ENCODE assay signal across 18 mouse cellular contexts in genomic region chr2:174797495-174798068, GRCm38 (mm10). TPM values are rescaled to one million over a fixed set of nuclear protein-coding genes. Genes with fewer than 3 reads are reported as not detected.
DNase-seq lines count a peak whose midpoint lies in the region; ATAC-seq and TF ChIP-seq lines count a peak whose summit lies in the region.
"Had no signal": no experiment of that assay in that cellular context is flagged by ENCODE, and none has a peak within 500 bp of the region (broad histone marks: within the 10 kb centered on the region; RNA-seq: fewer than 3 reads in every experiment).

No protein-coding gene starts in this region.

- no peaks in the 10 kb centered on the region for H3K27me3 ChIP-seq in embryonic facial prominence, embryonic 11.5 days (ENCODE audit: control insufficient read depth, insufficient read depth, low read length)
- H3K27me3 ChIP-seq in embryonic facial prominence, embryonic 10.5 days (replicated peaks; ENCODE audit: low read depth, poor library complexity, severe bottlenecking), result no peaks in the 10 kb centered on the region
- H3K27me3 ChIP-seq in kidney, postnatal 0 days (ENCODE audit: insufficient read depth, low read length), result no peaks in the 10 kb centered on the region
- no peaks in the 10 kb centered on the region for H3K27me3 ChIP-seq in kidney, embryonic 16.5 days (ENCODE audit: insufficient read depth, low read length)
- H3K27me3 ChIP-seq in embryonic facial prominence, embryonic 14.5 days (replicated peaks; ENCODE audit: control insufficient read depth, insufficient read depth, low read length), result no peaks in the 10 kb centered on the region
- no peaks in the 10 kb centered on the region for H3K27me3 ChIP-seq in limb, embryonic 15.5 days
- H3K27me3 ChIP-seq: forebrain, embryonic 15.5 days; lung, embryonic 15.5 days; midbrain, embryonic 12.5 days; neural tube, embryonic 12.5 days had no signal

- peak; percentile 9 for DNase-seq in embryonic facial prominence, embryonic 11.5 days (ENCODE audit: low spot score)
- no peak for DNase-seq in embryonic facial prominence, embryonic 10.5 days (ENCODE audit: low spot score)
- peak; percentile 46 for DNase-seq in kidney, postnatal 0 days (ENCODE audit: low spot score)
- peak; percentile 84 for DNase-seq in embryonic facial prominence, embryonic 14.5 days (ENCODE audit: low spot score)
- DNase-seq in heart, postnatal 25 days (ENCODE audit: low spot score), result no peak
- no peak for DNase-seq in spleen, postnatal 10 days (ENCODE audit: low spot score in 2 of 2)
- DNase-seq: cerebellum, adult 2 months; kidney, adult 2 months; thymus, postnatal 25 days had no signal

- 67% methylated on average over 4 of the region's 4 CpGs for WGBS in embryonic facial prominence, embryonic 11.5 days
- WGBS in embryonic facial prominence, embryonic 10.5 days, result 71% methylated on average over 4 of the region's 4 CpGs
- 63% methylated on average over 4 of the region's 4 CpGs for WGBS in kidney, postnatal 0 days
- WGBS in kidney, embryonic 16.5 days, result 51% methylated on average over 4 of the region's 4 CpGs
- 54% methylated on average over 4 of the region's 4 CpGs for WGBS in embryonic facial prominence, embryonic 14.5 days
- 58% methylated on average over 4 of the region's 4 CpGs for WGBS in limb, embryonic 15.5 days

- ATAC-seq in embryonic facial prominence, embryonic 11.5 days (replicated peaks; ENCODE audit: insufficient number of reproducible peaks, low FRiP score, low TSS enrichment, low read depth), result no peak
- no peak for ATAC-seq in kidney, postnatal 0 days (replicated peaks; ENCODE audit: low FRiP score, low read depth)
- ATAC-seq in kidney, embryonic 16.5 days (ENCODE audit: low FRiP score, low TSS enrichment), result no peak
- ATAC-seq in embryonic facial prominence, embryonic 14.5 days (ENCODE audit: low read depth), result peak; percentile 88
- peak; percentile 72; the same call in 1 of the 2 replicates for ATAC-seq in limb, embryonic 15.5 days (ENCODE audit: insufficient number of reproducible peaks, low FRiP score, low TSS enrichment, low read depth)
- ATAC-seq: forebrain, embryonic 15.5 days; inflammation-experienced regulatory T-cells, adult 6 months had no signal

- H3K36me3 ChIP-seq in embryonic facial prominence, embryonic 11.5 days (replicated peaks; ENCODE audit: control insufficient read depth, insufficient read depth, low read depth, low read length), result no peaks in the 10 kb centered on the region
- no peaks in the 10 kb centered on the region for H3K36me3 ChIP-seq in embryonic facial prominence, embryonic 10.5 days (replicated peaks)
- H3K36me3 ChIP-seq in kidney, postnatal 0 days (ENCODE audit: insufficient read depth, low read length), result no peaks in the 10 kb centered on the region
- H3K36me3 ChIP-seq in kidney, embryonic 16.5 days (ENCODE audit: insufficient read depth, low read length), result no peaks in the 10 kb centered on the region
- no peaks in the 10 kb centered on the region for H3K36me3 ChIP-seq in embryonic facial prominence, embryonic 14.5 days (ENCODE audit: control insufficient read depth, insufficient read depth, low read length)
- H3K36me3 ChIP-seq in limb, embryonic 15.5 days, result no peaks in the 10 kb centered on the region
- H3K36me3 ChIP-seq: forebrain, embryonic 15.5 days; G1E; lung, embryonic 15.5 days; midbrain, embryonic 12.5 days; neural tube, embryonic 12.5 days had no signal

- no peak overlapping the region for H3K27ac ChIP-seq in embryonic facial prominence, embryonic 11.5 days (replicated peaks; ENCODE audit: low read depth, low read length)
- H3K27ac ChIP-seq in embryonic facial prominence, embryonic 10.5 days (replicated peaks), result no peak overlapping the region
- H3K27ac ChIP-seq in kidney, postnatal 0 days, result no peak overlapping the region
- no peak overlapping the region for H3K27ac ChIP-seq in kidney, embryonic 16.5 days (ENCODE audit: low read length)
- no peak overlapping the region for H3K27ac ChIP-seq in embryonic facial prominence, embryonic 14.5 days (replicated peaks; ENCODE audit: low read depth, low read length)
- H3K27ac ChIP-seq in limb, embryonic 15.5 days, result no peak overlapping the region
- H3K27ac ChIP-seq: forebrain, embryonic 15.5 days; liver, embryonic 14.5 days; lung, embryonic 15.5 days; midbrain, embryonic 12.5 days; neural tube, embryonic 12.5 days had no signal

- no peaks in the 10 kb centered on the region for H3K4me1 ChIP-seq in embryonic facial prominence, embryonic 11.5 days (ENCODE audit: control insufficient read depth, insufficient read depth, low read length)
- H3K4me1 ChIP-seq in embryonic facial prominence, embryonic 10.5 days, result peaks cover 10% of the 10 kb centered on the region
- no peaks in the 10 kb centered on the region for H3K4me1 ChIP-seq in kidney, postnatal 0 days (replicated peaks; ENCODE audit: insufficient read depth, low read length)
- H3K4me1 ChIP-seq in kidney, embryonic 16.5 days (ENCODE audit: insufficient read depth, low read length), result no peaks in the 10 kb centered on the region
- H3K4me1 ChIP-seq in embryonic facial prominence, embryonic 14.5 days (ENCODE audit: control insufficient read depth, insufficient read depth, low read length), result no peaks in the 10 kb centered on the region
- no peaks in the 10 kb centered on the region for H3K4me1 ChIP-seq in limb, embryonic 15.5 days
- H3K4me1 ChIP-seq: forebrain, embryonic 15.5 days; lung, embryonic 15.5 days; midbrain, embryonic 12.5 days; neural tube, embryonic 12.5 days had no signal

- H3K4me2 ChIP-seq in embryonic facial prominence, embryonic 11.5 days (ENCODE audit: low read depth, low read length), result no peak overlapping the region
- no peak overlapping the region for H3K4me2 ChIP-seq in kidney, postnatal 0 days (ENCODE audit: low read length)
- no peak overlapping the region for H3K4me2 ChIP-seq in kidney, embryonic 16.5 days (replicated peaks; ENCODE audit: low read depth, low read length)
- H3K4me2 ChIP-seq in embryonic facial prominence, embryonic 14.5 days (ENCODE audit: low read depth, low read length), result no peak overlapping the region
- no peak overlapping the region for H3K4me2 ChIP-seq in limb, embryonic 15.5 days
- H3K4me2 ChIP-seq: forebrain, embryonic 15.5 days; lung, embryonic 15.5 days; midbrain, embryonic 12.5 days; neural tube, embryonic 12.5 days had no signal

- H3K9ac ChIP-seq in embryonic facial prominence, embryonic 11.5 days (replicated peaks; ENCODE audit: low read length), result no peak overlapping the region
- no peak overlapping the region for H3K9ac ChIP-seq in kidney, postnatal 0 days (ENCODE audit: low read depth, low read length)
- H3K9ac ChIP-seq in kidney, embryonic 16.5 days (replicated peaks; ENCODE audit: low read length), result no peak overlapping the region
- H3K9ac ChIP-seq in embryonic facial prominence, embryonic 14.5 days (ENCODE audit: low read depth, low read length), result no peak overlapping the region
- no peak overlapping the region for H3K9ac ChIP-seq in limb, embryonic 15.5 days
- H3K9ac ChIP-seq: forebrain, embryonic 15.5 days; liver, embryonic 14.5 days; lung, embryonic 15.5 days; midbrain, embryonic 12.5 days; neural tube, embryonic 12.5 days had no signal

- H3K4me3 ChIP-seq in embryonic facial prominence, embryonic 11.5 days (ENCODE audit: low read depth, low read length), result no peak overlapping the region
- no peak overlapping the region for H3K4me3 ChIP-seq in embryonic facial prominence, embryonic 10.5 days
- no peak overlapping the region for H3K4me3 ChIP-seq in kidney, postnatal 0 days (replicated peaks; ENCODE audit: low read depth, low read length)
- no peak overlapping the region for H3K4me3 ChIP-seq in kidney, embryonic 16.5 days (ENCODE audit: low read length)
- no peak overlapping the region for H3K4me3 ChIP-seq in embryonic facial prominence, embryonic 14.5 days (ENCODE audit: low read depth, low read length)
- no peak overlapping the region for H3K4me3 ChIP-seq in limb, embryonic 15.5 days
- H3K4me3 ChIP-seq: forebrain, embryonic 15.5 days; lung, embryonic 15.5 days; midbrain, embryonic 12.5 days; neural tube, embryonic 12.5 days had no signal

- intact Hi-C loops in heart, postnatal 25 days (cut with DNase I), result no loop called here

- no peak for TF ChIP-seq CTCF in kidney, postnatal 0 days (IDR thresholded peaks at IDR 0.05; ENCODE audit: low read depth)

- H3K9me3 ChIP-seq in embryonic facial prominence, embryonic 11.5 days (replicated peaks; ENCODE audit: control insufficient read depth, low read length), result no peaks in the 10 kb centered on the region
- no peaks in the 10 kb centered on the region for H3K9me3 ChIP-seq in embryonic facial prominence, embryonic 10.5 days
- no peaks in the 10 kb centered on the region for H3K9me3 ChIP-seq in kidney, postnatal 0 days (replicated peaks; ENCODE audit: low read length)
- H3K9me3 ChIP-seq in kidney, embryonic 16.5 days (ENCODE audit: low read length), result peaks cover 3% of the 10 kb centered on the region; the same call in 1 of the 2 replicates
- no peaks in the 10 kb centered on the region for H3K9me3 ChIP-seq in embryonic facial prominence, embryonic 14.5 days (ENCODE audit: control insufficient read depth, low read length)
- H3K9me3 ChIP-seq in limb, embryonic 15.5 days, result no peaks in the 10 kb centered on the region
- H3K9me3 ChIP-seq: forebrain, embryonic 15.5 days; lung, embryonic 15.5 days; midbrain, embryonic 12.5 days; neural tube, embryonic 12.5 days had no signal

RNA-seq across cellular contexts. Expression of gene Edn3, which starts 37.2 kb away (rescaled TPM):
- polyA plus RNA-seq in embryonic facial prominence, embryonic 11.5 days (2014; fragmentation: Nextera tagmentation; extraction: Ambion mirVana), result 18.6 and 19.5 TPM in 2 replicates
- polyA plus RNA-seq in embryonic facial prominence, embryonic 10.5 days (2016; fragmentation: Nextera tagmentation; extraction: Ambion mirVana), result 18.8 and 19.1 TPM in 2 replicates
- 10.0 and 10.7 TPM in 2 replicates for polyA plus RNA-seq in kidney, postnatal 0 days (2015; fragmentation: Nextera tagmentation; extraction: Ambion mirVana)
- polyA plus RNA-seq in kidney, embryonic 16.5 days (2015; fragmentation: Nextera tagmentation; extraction: Ambion mirVana), result 8.5 and 8.6 TPM in 2 replicates
- polyA plus RNA-seq in embryonic facial prominence, embryonic 14.5 days (2014; fragmentation: Nextera tagmentation; extraction: Ambion mirVana), result 13.9 and 16.5 TPM in 2 replicates
- 19.8 and 20.7 TPM in 2 replicates for polyA plus RNA-seq in limb, embryonic 15.5 days (2015; fragmentation: Nextera tagmentation; extraction: Ambion mirVana)
- total RNA-seq in heart, postnatal 25 days (2021), result under 1 TPM; 0.36 to 0.62 TPM
- polyA plus RNA-seq: G1E; inflammation-experienced regulatory T-cells, adult 6 months had no signal

Comparison
In these comparisons a context has a peak if more than half of its experiments do, and no peak if none do; other contexts are left out.
1. ATAC-seq: peak in embryonic facial prominence, embryonic 14.5 days (single experiment) and limb, embryonic 15.5 days (single experiment); none in embryonic facial prominence, embryonic 11.5 days (single experiment), kidney, postnatal 0 days (single experiment) and kidney, embryonic 16.5 days (single experiment).
2. DNase-seq: peak in embryonic facial prominence, embryonic 11.5 days (single experiment), kidney, postnatal 0 days (single experiment) and embryonic facial prominence, embryonic 14.5 days (single experiment); none in embryonic facial prominence, embryonic 10.5 days (single experiment), heart, postnatal 25 days (single experiment) and spleen, postnatal 10 days (0 of 2).